Mouse (Mus musculus) spleen, adult 2 months (tissue): ENCODE results near the gene Gm30191. TPM values are rescaled to one million over a fixed set of nuclear protein-coding genes. Genes with fewer than 3 reads are reported as not detected.
"Not testable (repeated sequence)": the region's sequence is repeated elsewhere in the genome, so short reads cannot be mapped to it uniquely, and the experiment has no call there.

Source experiments
- DNase-seq, 2 experiments: peaks; one replicate each; pipeline versions ENCODE4 v3.0.0 to v3.0.0-alpha.2; 2012 to 2021; ENCODE audit warnings: low spot score in 2 of 2, low read depth in 1 of 2
- H3K27ac ChIP-seq: fragments of 200-500 bp; 2 replicates; pipeline ENCODE4 v1.5.1; 2012; ENCODE audit warnings: low read length, inconsistent platforms; ENCODE audit not compliant: insufficient read depth
- H3K27me3 ChIP-seq: fragments of 200-500 bp; 2 replicates; pipeline ENCODE4 v1.6.1; 2012; ENCODE audit warnings: mild to moderate bottlenecking, moderate library complexity, low read length, inconsistent platforms; ENCODE audit not compliant: control insufficient read depth, insufficient read depth
- H3K36me3 ChIP-seq: fragments of 200-500 bp; 2 replicates; pipeline ENCODE4 v1.6.1; 2012; ENCODE audit warnings: mild to moderate bottlenecking, low read length, inconsistent platforms; ENCODE audit not compliant: control insufficient read depth, insufficient read depth
- H3K4me1 ChIP-seq: fragments of 200-500 bp; 2 replicates; pipeline ENCODE4 v1.6.1; 2011; ENCODE audit warnings: inconsistent platforms; ENCODE audit not compliant: control insufficient read depth, insufficient read depth, insufficient read length
- H3K4me3 ChIP-seq: fragments of 200-500 bp; 2 replicates; pipeline ENCODE4 v1.5.1; 2011; ENCODE audit warnings: mild to moderate bottlenecking, inconsistent platforms; ENCODE audit not compliant: insufficient read depth, insufficient read length; ENCODE audit errors: extremely low read depth
- CTCF ChIP-seq: fragments of 200-500 bp; IDR thresholded peaks from 2 replicates; pipeline ENCODE4 v1.5.1; 2011; ENCODE audit warnings: mild to moderate bottlenecking, inconsistent platforms; ENCODE audit not compliant: insufficient read depth, insufficient read length, insufficient replicate concordance; ENCODE audit errors: extremely low read depth
- POLR2A ChIP-seq: fragments of 200-500 bp; IDR thresholded peaks from 2 replicates; pipeline ENCODE4 v1.6.1; 2011; ENCODE audit warnings: low read depth, low read length, inconsistent platforms
- WGBS: fragments of 180-500 bp; shearing (Covaris S2); methylation state at CpG from one replicate; pipeline ENCODE4 v1.1.7; 2018; 5-methylcytosine and 5-hydroxymethylcytosine counted together
- polyA plus RNA-seq: library from polyadenylated mRNA; depleted of rRNA; stranded (reverse); fragments of >200 nt; gene quantifications from 2 replicates; pipeline ENCODE4 v1.2.3, GENCODE M21; 2012

The Gm30191 gene
- polyA plus RNA-seq, 1 experiment = not detected

- H3K27ac ChIP-seq = no peak overlapping the region
- no peak for TF ChIP-seq CTCF
- no peak for TF ChIP-seq POLR2A
- 66% methylated on average over 11 of the region's 11 CpGs for WGBS
- H3K36me3 ChIP-seq = no peaks in the 10 kb centered on the region
- no peaks in the 10 kb centered on the region for H3K4me1 ChIP-seq
- no peak overlapping the region for H3K4me3 ChIP-seq
- H3K27me3 ChIP-seq = peaks cover 7% of the 10 kb centered on the region; the same call in 1 of the 2 replicates
- DNase-seq = no peak
Observed at GRCm38 (mm10) chr4:134257198-134258009, 10.7 kb downstream of the Gm30191 start.

- TF ChIP-seq POLR2A = no peak
- no peak for TF ChIP-seq CTCF
- 16% methylated on average over 11 of the region's 11 CpGs for WGBS
- DNase-seq = no peak
- H3K27ac ChIP-seq = no peak overlapping the region
- H3K27me3 ChIP-seq = peaks cover 2% of the 10 kb centered on the region; the same call in 1 of the 2 replicates
- H3K4me3 ChIP-seq = no peak overlapping the region
- H3K4me1 ChIP-seq = no peaks in the 10 kb centered on the region
- H3K36me3 ChIP-seq = no peaks in the 10 kb centered on the region
Observed at GRCm38 (mm10) chr4:134258354-134258753, 11.6 kb downstream of the Gm30191 start.

GRCm38 (mm10) chr4:134263191-134263590 is 16.5 kb downstream of the Gm30191 start:
- no peaks in the 10 kb centered on the region for H3K27me3 ChIP-seq
- H3K36me3 ChIP-seq = no peaks in the 10 kb centered on the region
- H3K4me3 ChIP-seq = no peak overlapping the region
- WGBS = 46% methylated on average over 6 of the region's 6 CpGs
- peak; percentile 55; the same call in 1 of the 2 replicates for TF ChIP-seq CTCF
- no peak for TF ChIP-seq POLR2A
- no peaks in the 10 kb centered on the region for H3K4me1 ChIP-seq
- no peak for DNase-seq
- no peak overlapping the region for H3K27ac ChIP-seq

- H3K27ac ChIP-seq = no peak overlapping the region
- no peaks in the 10 kb centered on the region for H3K36me3 ChIP-seq
- 84% methylated on average over 9 of the region's 9 CpGs for WGBS
- H3K27me3 ChIP-seq = no peaks in the 10 kb centered on the region
- TF ChIP-seq POLR2A (no peak), CTCF (no peak)
- no peaks in the 10 kb centered on the region for H3K4me1 ChIP-seq
- no peak overlapping the region for H3K4me3 ChIP-seq
- DNase-seq = no peak
Observed at GRCm38 (mm10) chr4:134265860-134266585, 19.3 kb downstream of the Gm30191 start.

GRCm38 (mm10) chr4:134268102-134268655 is 21.4 kb downstream of the Gm30191 start:
- Histone ChIP-seq H3K4me1 (peaks cover 4% of the 10 kb centered on the region; the same call in 1 of the 2 replicates), H3K27ac (no peak overlapping the region), H3K4me3 (no peak overlapping the region), H3K36me3 (no peaks in the 10 kb centered on the region), H3K27me3 (no peaks in the 10 kb centered on the region)
- no peak for TF ChIP-seq POLR2A
- TF ChIP-seq CTCF = no peak
- WGBS = 67% methylated on average over 19 of the region's 19 CpGs
- DNase-seq = no peak

- not testable (repeated sequence) for DNase-seq, H3K36me3 ChIP-seq, H3K4me1 ChIP-seq, H3K4me3 ChIP-seq, H3K27ac ChIP-seq, H3K27me3 ChIP-seq
Observed at GRCm38 (mm10) chr4:134269622-134270021, 22.9 kb downstream of the Gm30191 start.
